Mouse (Mus musculus) embryonic fibroblast, embryonic 13.5 days (primary cell): ENCODE data around the gene Pcdh7.

Experiments used
- CTCF ChIP-seq: IDR thresholded peaks from 2 replicates; pipeline ENCODE4 v1.5.1; 2011; ENCODE audit warnings: mild to moderate bottlenecking, control low read depth, low read length, moderate library complexity, borderline replicate concordance; ENCODE audit not compliant: insufficient read depth
- POLR2A ChIP-seq: IDR thresholded peaks from 2 replicates; pipeline ENCODE4 v1.6.1; 2011; ENCODE audit warnings: low read depth, mild to moderate bottlenecking, control low read depth, low read length, moderate library complexity

- TF ChIP-seq CTCF (no peak), POLR2A (no peak)
Measured at GRCm38 (mm10) chr5:57884982-57885381, 167.2 kb downstream of the Pcdh7 start.
